Mouse (Mus musculus): ENCODE results near the gene Foxp1.

GRCm38 (mm10) chr6:99024588-99024987 lies 497.9 kb downstream of the Foxp1 start:
- TF ChIP-seq CTCF (IDR thresholded peaks at IDR 0.05; ENCODE audit: control insufficient read depth, insufficient read depth, low read length) (no peak), POLR2A (IDR thresholded peaks at IDR 0.05; ENCODE audit: borderline replicate concordance, control insufficient read depth, low read depth, low read length) (no peak)

All from bone marrow, adult 2 months (tissue).